Mouse (Mus musculus) ovary, postnatal 36 days (tissue): Measurements from ENCODE around the gene Trpm5.

ENCODE experiments used
- DNase-seq: peaks from one replicate; pipeline ENCODE4 v3.0.0; 2022; ENCODE audit warnings: low spot score, mixed read lengths

The Trpm5 gene

GRCm38 (mm10) chr7:143094592-143095553 lies at the start of gene Trpm5:
TSS of gene Trpm5 (minus strand) at chr7:143094642.
- DNase-seq = peak; percentile 67

DNA sequence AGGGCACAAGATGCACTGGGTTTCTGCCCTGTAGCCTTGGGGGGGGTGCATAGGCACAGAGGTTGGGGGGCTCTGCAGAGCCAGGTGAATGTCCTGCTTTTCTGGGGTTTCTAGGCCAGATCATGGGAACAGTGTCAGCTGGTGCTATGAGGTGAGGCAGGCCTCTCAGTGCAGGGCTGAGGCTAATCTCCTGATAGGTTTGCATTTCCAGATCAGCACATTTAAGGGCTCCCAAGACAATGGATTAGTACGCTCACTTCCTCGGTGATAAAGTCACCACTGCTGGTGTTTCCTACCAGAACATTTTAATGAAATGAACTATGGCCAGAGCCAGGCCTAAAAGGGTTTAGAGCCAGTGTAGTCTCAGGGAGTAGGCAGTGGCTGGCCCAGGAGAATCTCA lies 48.2 kb upstream of the Trpm5 start:
- no peak for DNase-seq

DNA sequence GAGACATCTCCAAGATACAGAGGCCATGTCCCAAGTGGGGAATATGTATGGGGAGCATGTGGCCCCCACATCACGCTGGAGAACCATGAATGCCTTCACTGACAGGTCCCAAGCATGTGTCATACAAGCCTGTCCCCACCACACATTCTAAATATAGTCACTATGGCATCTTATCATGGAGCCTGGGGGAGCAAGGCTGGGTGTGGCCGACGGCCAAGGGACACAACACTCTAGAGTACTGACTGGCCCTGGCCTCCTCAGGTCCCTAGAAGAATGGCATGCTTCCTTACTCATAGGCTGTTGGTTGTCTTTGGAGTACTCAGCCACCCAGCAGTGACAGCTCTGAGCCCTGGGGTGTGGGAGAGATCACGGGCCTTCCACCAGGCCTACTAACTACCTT lies 45.5 kb upstream of the Trpm5 start:
- no peak for DNase-seq

DNA sequence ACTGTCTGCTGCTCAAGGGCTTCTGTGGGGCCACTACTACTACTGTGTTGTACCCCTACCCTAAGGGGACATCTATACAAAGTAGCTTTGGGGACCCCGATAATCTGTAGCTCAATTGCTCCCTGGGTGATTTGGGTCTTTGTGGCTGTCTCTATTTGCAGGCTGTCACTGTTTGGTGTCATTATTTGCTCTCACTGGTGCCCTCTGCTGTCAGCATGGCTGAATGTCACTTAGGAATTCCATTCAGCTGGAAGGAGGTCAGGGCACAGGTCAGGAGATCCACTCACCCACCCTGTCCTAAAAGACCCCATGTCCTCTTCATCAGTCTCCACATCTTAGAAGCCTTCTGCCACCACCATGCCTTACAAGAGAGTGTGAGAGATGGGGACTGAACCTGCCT lies 44.3 kb upstream of the Trpm5 start:
- DNase-seq = peak; percentile 54

GRCm38 (mm10) chr7:143136561-143136960 lies 42.1 kb upstream of the Trpm5 start:
- no peak for DNase-seq

DNA sequence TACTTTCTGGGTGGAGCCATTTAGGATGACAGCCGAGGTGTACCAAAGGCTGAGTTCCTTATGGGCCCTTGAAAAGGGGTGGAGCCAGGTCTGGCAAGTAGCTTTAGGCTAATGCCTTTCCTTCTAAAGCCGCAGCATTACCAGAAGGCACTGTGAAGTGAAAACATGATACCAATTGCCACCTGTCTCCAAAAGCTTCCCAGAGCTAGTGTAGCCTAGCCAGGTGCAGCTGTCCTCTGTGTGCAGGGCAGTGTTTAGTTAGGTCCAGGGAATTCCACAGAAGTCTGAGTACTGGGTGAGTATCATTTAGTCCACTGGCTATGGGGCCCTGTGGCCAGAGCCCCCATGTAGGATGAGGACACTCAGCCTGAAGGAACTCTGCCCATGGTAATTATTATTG lies 41.7 kb upstream of the Trpm5 start:
- no peak for DNase-seq

GRCm38 (mm10) chr7:143132815-143133214 lies 38.4 kb upstream of the Trpm5 start:
- DNase-seq = no peak

DNA sequence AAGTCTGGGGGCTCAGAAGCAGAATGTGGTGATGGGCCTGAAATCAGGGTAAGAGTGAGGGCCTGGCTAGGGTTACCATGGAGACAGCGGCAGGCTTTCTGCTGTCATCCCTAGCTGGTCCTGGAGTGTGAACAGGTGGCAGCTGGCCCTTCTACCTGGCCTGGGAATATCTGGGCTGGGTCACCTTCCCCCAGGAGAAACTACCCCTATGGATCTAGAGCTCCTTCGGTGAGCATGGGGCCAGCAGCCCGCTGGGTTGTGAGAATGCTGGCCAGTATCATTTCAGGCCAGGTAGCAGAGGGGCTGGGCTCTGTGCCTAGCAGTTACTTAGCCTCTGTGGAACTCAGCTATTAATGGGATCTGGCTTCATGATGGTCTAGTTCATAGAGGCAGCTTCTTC lies 30.5 kb upstream of the Trpm5 start:
- DNase-seq = no peak

DNA sequence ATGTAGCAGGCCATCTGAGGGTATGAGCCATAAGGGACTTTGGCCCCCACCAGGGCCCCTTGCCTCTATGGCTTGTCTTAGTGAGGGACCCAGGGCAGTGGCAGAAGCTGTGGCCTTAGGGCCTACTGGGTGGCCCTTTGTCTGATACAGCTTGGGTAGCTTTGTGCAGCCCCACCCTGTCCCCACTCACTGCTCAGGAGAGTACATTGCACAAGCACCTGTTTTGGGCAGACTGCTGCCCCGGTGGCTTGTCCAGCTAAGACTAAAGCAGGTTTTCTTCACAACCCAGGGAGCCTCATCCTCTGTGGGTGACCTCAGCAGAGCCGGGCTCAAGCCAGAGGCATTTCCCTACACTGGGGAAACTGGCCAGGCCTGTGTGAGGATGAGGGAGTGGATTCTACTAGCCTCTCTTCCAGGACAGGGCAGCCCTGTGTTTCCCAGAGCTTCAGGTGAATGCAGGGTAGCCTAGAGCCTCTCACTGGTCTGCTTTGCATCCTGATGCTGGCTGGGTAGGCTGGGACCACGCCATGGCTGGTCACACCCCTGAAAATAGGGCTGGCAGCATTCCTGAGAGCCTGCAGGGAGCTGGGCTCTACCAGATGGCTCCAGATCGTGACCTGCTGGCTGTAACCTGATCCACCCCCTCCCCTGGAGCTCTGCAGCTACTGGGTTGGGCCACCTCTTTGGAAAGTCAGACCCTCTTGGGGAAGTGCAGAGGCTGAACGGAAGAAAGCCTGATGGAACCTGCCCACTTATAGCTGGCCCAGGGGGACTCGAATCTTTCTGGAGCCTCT lies 29.6 kb upstream of the Trpm5 start:
- peak; percentile 34 for DNase-seq

GRCm38 (mm10) chr7:143122191-143122590 lies 27.7 kb upstream of the Trpm5 start:
- DNase-seq = peak; percentile 77

GRCm38 (mm10) chr7:143119826-143120225 lies 25.4 kb upstream of the Trpm5 start:
- no peak for DNase-seq

DNA sequence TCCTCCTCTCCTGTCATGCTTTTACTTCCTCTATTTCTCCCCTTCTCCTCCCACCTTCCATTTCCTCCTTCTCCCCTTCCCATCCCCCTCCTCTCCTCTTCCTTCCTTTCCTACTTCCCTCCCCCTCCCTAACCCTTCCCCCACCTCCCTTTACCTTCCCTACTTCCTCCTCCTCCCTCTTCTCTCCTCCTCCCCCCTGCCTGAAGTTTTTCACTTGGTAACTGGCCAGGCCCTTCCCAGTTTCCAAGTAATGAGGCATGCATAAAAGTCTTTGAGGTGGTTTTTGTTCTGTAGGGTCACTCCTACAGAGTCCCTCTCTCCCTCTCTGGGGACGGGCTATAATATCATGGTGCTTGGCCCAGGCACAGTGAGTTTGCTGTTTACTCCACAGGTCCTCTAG lies 25.0 kb upstream of the Trpm5 start:
- no peak for DNase-seq

GRCm38 (mm10) chr7:143116521-143116920 lies 22.1 kb upstream of the Trpm5 start:
- DNase-seq = no peak

GRCm38 (mm10) chr7:143114773-143115172 lies 20.3 kb upstream of the Trpm5 start:
- no peak for DNase-seq

- no peak for DNase-seq
Measured at GRCm38 (mm10) chr7:143112395-143112794, 18.0 kb upstream of the Trpm5 start.

GRCm38 (mm10) chr7:143111719-143112118 lies 17.3 kb upstream of the Trpm5 start:
- no peak for DNase-seq

DNA sequence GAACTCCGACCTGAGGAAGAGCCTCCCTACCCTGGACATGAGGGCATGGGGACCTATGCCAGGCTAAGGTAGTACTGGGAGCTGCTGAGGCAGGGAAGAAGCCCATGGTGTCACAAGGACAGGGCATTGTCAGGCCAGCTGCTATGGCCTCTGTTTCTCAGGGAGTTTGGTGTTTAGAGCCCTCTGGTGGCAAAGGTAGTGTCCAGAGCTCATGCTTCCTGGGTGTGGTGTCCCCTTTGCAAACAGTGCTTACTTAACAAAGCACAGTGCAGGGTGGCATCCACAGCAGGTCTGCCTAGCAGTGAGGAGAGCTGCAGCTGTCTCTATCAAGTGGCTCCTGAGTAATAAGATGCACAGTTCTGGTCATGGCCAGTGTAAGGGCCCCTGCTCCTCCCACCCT lies 16.4 kb upstream of the Trpm5 start:
- no peak for DNase-seq

DNA sequence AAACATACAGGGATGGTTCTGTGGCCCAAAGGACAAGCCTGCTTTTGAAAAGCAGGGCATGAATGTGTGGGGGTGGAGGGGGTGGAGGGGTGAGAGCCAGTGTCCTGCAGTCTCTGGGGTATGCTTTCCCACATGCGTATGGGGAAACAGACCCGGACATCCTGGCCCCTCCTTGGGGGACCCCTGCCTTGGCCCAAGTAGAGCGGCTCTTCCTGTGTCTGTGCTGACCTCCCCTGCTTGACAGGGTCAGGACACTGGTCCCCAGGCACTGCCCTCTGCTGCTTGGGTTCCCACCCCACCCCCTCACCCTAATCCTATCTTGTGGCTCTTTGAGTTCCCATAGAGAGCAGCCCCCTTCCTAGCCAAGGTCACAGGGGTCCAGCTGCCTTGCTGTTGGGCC lies 15.3 kb upstream of the Trpm5 start:
- no peak for DNase-seq

- no peak for DNase-seq
Measured at GRCm38 (mm10) chr7:143108996-143109660, 14.7 kb upstream of the Trpm5 start.

GRCm38 (mm10) chr7:143108200-143108599 lies 13.8 kb upstream of the Trpm5 start:
- peak; percentile 51 for DNase-seq

DNA sequence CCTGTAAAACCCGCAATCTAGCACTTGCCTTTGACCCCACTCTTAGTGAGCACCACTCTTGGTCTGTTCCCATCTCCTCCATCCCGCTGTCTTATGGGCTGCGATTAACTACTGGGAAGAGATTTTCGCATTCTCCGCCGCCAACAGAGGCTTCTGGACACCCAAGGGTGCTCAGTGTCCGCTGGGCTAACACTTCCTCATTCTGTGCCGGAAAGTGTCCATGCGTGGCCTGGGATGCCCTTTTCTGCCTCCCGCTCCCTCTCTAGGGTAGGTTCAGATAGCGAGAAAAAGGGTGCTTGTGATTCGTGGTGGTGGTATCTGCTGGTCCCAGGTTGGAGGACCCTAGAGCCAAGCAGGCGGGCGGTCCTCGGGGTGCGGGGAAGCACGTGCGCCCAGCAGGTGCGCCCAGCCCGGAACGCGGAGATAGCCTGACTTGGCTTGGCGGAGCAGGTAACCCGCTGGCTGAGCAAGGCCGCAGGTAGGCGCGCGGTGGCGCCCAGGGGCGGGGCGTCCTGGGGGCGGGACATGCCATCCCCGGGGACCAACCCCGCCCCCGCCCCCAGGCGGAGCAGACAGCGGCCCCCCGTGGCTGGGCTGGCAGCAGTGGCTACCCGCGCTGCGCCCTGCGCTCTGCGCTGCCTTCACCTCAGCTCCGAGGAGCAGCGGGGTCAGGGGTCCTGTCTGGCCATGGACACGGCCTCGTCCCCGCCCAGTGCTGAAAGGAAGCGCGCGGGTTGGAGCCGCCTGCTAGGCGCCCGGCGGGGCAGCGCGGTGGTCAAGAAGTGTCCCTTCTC lies 12.4 kb upstream of the Trpm5 start:
- peak; percentile 71 for DNase-seq

DNA sequence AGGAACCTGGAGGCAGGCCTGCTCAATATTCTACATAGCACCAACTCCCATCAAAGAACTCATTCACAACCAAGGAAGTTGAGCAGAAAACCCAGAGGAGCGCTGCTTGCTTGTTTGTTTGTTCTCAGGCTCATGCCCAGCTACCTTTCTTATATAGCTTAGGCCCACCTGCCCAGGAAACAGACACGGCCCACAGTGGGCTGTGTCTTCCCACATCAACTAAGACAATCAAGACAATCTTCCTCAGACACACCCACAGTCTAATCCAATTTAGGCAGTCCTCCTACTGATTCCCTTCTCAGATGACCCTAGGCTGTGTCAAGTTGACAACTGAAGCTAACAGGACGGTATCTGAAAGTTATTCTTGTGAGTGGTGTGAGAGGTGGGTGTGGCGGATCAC lies 11.6 kb upstream of the Trpm5 start, which contains the start of gene Kcnq1:
Gene Kcnq1, plus strand, starts transcription at position 301 of the 400 bp plus-strand sequence.
- no peak for DNase-seq
